Mouse (Mus musculus) kidney, adult 11 months (tissue): ENCODE results near the gene Bsx.

Experiments used
- DNase-seq: peaks from one replicate; pipeline ENCODE4 v3.0.0; 2022

The Bsx gene

GRCm38 (mm10) chr9:40892456-40892855, 18.5 kb downstream of the Bsx start:
- no peak for DNase-seq

DNA sequence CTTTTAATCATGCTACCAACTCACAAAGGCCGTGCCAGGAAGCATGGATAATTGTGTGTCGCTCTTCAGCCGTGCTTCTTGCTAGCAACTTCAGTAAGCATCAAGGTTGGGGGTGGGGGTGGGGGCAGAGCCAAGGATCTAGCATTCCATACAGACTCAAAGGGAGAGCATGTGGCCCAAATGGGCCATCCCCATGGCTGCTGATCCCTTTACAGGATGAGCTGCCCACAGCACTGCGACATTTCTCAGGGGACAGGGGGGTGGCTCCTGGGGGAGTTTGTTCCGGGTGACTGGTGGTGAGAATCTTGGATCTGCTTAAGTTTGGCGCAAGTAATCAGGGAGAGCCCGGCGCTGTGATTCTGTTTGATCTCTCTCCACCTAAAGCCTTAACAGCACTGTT, 33.5 kb downstream of the Bsx start:
- no peak for DNase-seq

DNA sequence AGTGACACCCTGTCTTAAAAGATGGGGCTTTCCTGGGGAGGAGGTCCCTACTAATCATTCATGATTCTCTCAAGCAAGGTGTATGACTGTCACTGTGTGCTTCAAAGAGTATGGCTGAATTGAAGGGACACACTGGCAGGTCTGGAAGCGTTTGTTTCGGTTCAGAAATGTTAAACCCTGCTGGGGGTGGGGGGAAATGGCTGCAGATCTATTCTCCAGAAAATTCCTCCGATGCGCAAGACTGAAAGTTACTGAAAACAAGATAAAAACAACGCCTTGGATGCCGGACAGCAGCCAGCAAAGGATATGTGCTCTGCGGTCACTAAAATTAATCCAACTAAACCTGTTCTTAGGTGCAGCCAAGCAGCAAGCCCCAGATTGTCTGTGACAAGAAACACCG, 34.5 kb downstream of the Bsx start:
- DNase-seq, result no peak

GRCm38 (mm10) chr9:40908915-40909314, 35.0 kb downstream of the Bsx start:
- DNase-seq, result no peak

GRCm38 (mm10) chr9:40917871-40918613, 44.1 kb downstream of the Bsx start:
- no peak for DNase-seq

DNA sequence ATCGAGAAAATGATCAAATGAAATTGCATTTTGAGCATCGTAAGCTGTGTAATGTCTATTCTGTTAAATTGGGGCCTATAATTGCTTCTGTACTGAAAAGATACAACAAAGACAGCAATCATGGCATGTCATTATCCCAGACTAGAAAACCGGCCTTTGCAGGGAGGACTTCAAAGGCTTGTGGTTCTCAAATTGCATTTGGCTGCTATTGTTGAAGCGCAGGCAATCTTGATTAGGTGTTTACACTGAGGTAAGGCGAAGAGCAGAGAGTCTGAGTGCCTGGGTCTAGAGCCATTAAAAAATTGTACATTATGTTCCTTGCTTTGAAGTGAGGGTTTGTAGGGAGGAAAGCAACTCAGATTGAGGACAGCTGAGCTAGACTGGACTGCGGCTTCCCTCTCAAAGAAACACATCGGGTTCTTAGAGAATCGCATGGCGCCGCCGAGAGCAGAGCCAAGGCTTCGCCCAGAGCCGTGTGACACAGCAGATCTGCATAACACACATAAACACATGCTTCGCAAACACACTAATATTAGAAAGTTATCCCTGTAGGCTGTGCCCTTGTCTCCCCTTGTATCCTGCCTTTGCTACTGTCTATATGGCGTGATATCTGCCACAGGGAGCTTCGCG, 53.5 kb downstream of the Bsx start:
- DNase-seq, result no peak
